Mouse (Mus musculus) brain, embryonic 14.5 days (tissue): ENCODE measurements around the gene Gm42715.

ENCODE experiments used
- CTCF ChIP-seq: fragments of 200-500 bp; IDR thresholded peaks from 2 replicates; pipeline ENCODE4 v1.5.1; 2012; ENCODE audit warnings: inconsistent platforms, mild to moderate bottlenecking, moderate library complexity, borderline replicate concordance; ENCODE audit not compliant: insufficient read depth, insufficient read length; ENCODE audit errors: extremely low read depth
- POLR2A ChIP-seq: fragments of 200-500 bp; IDR thresholded peaks from 2 replicates; pipeline ENCODE4 v1.6.1; 2012; ENCODE audit warnings: mild to moderate bottlenecking, inconsistent platforms, borderline replicate concordance; ENCODE audit not compliant: poor library complexity, insufficient read depth, insufficient read length, severe bottlenecking; ENCODE audit errors: extremely low read depth

- no peak for TF ChIP-seq CTCF
- no peak for TF ChIP-seq POLR2A
Measured at GRCm38 (mm10) chr7:127471646-127472010, 47.8 kb upstream of the Gm42715 start.
